Mouse (Mus musculus) ovary, adult 18-20 months (tissue): ENCODE data around the gene Plxnb3.
A peak's percentile ranks its signal among the peaks of the same experiment; 100 is the strongest.

Experiments
- DNase-seq: peaks from one replicate; pipeline ENCODE4 v3.0.0; 2022; ENCODE audit warnings: low spot score, mixed read lengths

Gene Plxnb3

DNA sequence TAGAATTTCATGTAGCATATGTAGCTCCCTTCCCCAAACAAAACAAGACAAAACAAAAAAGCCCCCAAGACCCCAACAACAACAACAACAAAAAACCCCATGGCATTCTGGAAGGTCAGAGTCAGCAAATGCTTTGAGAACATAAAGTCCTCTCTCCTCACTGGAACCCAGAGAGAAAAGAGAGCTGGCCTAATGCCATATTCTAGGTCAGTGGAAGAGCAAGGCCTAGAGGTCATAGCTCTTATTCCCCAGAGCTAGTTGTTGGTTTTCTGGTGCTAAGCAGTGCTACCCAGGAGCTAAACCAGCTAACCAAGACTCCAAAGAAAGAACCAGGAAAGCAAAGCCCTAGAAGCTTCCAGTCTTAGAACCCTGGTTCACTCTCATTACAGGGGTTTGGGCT lies 28.8 kb downstream of the Plxnb3 start:
- no peak for DNase-seq

DNA sequence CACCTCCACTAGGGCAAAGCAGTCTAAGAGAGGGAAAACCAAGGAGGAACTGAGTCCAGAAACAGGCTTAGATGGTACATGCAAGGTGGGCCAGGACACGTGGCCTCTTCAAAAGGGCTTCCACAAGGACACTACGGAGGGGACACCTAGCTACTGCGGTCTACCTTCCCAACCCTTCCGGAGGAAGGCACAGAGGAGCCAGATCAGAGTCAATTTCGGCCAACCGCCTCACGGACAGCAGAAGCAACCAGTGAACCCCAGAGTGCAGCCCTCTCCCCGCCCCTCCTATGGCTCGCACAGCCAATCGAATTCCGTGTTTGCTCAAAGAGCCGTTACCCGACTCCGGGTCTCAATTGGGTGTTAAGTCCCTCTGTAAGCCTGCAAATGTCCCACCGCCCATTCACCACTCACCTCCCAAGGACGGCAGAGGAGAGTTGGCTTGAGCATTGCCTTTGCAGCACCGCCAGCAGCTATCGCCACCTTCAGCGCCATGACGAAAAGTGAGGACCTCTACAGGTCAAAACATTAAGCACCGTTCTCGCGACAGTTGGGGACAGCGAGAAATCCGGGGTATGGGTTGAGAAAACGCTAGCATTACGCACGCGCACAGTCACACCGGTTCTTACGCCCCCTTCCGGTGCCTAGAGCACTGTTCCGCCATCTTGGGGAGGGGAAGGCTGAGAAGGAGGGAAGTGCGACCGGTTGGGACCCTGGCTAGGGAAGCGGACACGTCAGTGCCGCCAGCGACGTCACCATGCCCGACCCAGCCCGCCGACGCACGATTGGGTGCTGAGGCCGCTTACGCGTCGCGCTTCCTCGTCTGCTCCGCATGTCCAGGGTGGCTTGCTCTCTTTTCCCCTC lies 29.7 kb downstream of the Plxnb3 start, which contains the start of the genes Idh3g and Ssr4:
Gene Idh3g, minus strand, starts transcription at position 534 of the 861 bp plus-strand sequence.
Gene Ssr4, plus strand, starts transcription at position 665 of the 861 bp plus-strand sequence.
- peak; percentile 91 for DNase-seq

DNA sequence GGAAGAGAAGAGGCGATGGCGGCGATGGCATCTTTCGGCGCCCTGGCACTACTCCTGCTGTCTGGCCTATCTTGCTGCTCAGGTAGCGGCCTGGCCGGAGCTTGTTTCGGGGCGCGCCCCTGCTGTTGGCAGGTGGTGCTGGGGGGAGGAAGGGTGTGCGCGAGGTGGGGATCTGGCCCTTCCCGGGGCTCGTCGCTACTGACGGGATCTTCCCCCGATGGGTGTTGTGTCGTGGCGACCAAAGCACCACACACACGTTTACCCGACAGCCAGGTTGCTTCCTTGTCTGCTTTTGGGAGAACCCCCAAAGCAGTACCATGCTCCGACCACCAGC lies 30.3 kb downstream of the Plxnb3 start:
- DNase-seq, result no peak

DNA sequence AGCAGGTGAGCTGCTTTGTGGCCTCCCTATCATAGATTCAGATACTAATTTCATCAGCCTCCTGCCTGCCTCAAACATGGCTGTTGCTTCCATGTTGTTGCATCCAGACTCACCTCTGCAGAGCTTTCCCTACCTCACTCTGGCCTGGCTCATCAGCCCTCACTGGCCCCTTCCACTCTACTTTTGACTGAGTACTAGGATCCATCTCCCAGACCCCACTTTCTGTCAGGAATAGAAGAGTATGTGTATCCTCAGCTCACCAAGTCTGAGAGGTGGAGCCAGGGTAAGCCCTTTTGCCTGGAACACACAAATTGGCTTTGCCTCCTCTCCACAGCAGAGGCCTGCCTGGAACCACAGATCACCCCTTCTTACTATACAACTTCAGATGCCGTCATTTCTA lies 31.6 kb downstream of the Plxnb3 start:
- DNase-seq, result no peak

DNA sequence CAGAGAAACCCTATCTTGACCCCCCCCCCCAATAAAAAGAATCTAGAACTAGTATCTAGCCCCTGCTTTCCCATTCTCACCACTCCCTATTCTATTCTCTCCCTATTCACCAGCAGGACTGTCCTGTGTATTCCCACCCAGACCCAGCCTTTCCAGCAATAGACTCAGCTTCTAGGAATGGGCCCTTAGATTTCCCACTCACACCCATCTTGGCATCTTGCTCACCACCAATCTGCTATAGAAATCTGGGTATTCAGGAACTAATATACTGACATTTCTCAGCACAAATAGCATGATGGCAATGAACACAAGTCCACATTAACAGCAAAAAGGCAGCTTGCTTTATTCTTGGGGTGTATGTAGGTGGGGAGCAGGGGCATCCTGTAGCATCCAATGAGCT lies 36.1 kb downstream of the Plxnb3 start:
- DNase-seq, result no peak

DNA sequence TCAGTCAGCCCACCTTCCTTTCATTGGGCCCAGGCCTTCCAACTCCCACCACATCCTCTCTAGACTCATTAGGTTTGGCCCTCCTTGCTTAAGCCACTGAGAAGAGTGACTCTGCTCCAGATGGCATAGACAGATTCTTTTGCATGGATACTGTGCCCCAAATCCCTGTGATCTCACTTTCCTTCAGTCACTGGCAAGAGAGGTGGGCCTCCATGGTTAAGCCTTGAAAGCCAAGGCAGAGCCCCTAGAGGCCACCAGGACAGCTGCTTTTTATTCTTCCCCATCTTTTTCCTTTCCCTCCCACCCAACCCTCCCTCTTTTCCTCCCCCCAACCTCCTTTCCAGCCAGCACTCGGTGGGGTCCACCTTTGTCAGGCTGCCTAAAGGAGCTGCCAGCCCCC lies 36.6 kb downstream of the Plxnb3 start:
- DNase-seq, result no peak

DNA sequence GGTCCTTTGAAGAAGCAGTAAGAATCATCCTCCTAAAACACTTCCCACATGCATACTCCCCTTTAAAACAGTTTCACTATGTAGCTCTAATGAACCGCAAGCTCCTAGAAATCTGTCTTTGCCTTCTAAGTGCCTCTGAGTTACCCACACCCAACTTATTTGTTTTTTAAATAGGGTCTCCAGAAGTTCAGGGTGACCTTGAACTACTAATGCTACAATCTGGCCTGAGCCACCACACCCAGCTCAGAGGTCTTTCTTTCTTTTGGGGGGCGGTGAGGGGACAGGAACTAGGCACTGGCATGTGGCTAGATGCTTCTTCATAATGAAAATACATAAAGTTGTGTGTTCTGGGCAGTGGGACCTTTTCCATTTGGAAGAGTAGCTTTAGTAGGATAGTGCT lies 40.6 kb downstream of the Plxnb3 start:
- DNase-seq, result no peak

DNA sequence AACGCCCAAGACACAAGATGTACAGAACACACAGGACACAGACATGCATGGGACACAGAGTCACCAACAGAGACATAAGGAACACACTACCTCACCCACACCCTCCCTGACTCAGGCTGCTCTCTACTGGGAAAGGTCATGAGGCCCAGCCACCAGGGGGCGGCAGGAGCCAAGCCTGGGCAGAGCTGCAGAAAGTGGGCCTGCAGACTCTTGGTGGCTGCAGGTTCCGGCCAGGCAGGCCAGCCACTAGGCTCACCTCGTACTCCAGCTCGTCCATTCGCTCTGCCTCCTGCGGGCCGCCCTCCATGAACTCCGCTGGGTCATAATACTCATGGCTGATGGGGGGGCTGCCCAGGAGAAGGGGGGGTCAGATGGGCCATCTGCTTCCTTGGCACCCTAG lies 41.6 kb downstream of the Plxnb3 start:
- peak; percentile 32 for DNase-seq

DNA sequence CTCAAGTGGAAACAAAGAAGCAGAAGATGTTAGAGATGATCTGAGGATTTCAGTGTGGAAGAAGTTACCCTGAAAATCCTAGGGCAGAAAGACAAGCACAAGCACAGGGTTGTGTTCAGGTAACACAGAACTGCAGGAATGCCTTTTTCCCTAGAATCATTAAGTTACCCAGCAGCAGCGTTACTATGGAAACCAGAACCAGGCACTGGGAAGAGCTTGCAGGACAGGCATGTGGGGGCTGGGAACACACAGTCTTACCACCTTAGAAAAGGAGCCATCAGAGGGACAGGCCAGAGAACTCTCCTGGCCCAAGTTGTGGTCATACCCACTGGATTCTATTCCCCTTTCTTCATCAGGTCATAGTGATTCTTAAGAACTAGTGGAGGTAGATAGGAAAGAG lies 48.9 kb downstream of the Plxnb3 start:
- no peak for DNase-seq

DNA sequence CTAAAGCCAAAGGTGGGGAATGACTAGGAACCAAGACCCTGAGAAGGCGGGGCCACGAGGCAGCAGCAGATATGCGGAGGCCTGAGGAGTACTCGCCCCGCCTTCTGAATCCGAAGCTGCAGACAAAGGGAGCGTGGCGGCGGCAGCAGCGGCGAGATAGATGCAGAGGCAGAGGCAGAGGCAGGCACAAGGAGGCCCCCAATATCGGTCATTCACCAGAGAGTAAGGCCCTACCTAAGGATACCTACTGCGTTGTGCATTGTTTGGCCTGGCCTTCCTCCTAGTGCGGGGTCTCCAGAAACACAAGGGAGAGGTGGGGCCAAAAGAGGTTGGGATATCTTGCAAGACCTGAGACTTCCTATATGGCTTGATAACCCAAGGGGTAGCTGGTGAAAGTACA lies 58.2 kb downstream of the Plxnb3 start:
- no peak for DNase-seq

DNA sequence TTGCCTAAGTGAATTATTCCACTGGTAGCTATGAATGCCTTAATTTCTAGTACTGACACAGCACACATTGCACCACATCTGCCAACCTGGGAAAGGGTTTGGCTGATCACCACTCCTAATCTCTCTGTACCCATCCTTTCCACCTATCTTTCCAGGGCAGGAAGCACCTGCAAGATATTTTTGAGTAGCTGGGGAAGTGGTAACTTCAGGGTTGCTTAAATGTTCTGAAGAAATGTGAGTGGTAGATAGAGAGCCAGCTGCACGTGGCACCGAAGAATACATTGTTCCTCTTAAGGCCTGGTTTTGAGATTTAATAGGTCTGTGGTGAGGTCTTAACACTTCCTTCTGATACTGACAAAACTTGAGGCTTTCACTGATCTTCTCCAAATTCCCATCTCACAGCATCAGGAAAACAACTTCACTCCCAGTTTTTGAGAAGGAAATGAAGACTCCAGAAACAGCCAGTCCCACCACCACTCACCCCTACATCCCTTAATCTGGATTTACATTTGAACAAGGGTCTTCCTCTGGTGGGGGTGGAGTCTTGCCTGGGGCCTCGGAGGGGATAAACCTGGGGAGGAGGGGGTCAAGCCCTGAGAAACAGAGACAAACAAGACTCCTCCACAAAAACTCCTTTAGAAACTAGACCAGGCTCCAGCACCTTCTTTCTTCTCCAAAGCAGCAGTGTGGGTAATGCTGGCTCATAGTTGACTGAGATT lies 59.9 kb downstream of the Plxnb3 start:
- DNase-seq, result no peak
